Mouse (Mus musculus): ENCODE measurements around the gene Ipo5.
A peak's percentile ranks its signal among the peaks of the same experiment; 100 is the strongest.

Ipo5 gene

GRCm38 (mm10) chr14:120910733-120911324, at the start of gene Ipo5:
Ipo5 (plus strand) TSS chr14:120911224.
- DNase-seq (ENCODE audit: low read depth, low spot score) = peak; percentile 95

- DNase-seq (ENCODE audit: low read depth, low spot score) = no peak
Observed at GRCm38 (mm10) chr14:120863205-120863604, 47.8 kb upstream of the Ipo5 start.

DNA sequence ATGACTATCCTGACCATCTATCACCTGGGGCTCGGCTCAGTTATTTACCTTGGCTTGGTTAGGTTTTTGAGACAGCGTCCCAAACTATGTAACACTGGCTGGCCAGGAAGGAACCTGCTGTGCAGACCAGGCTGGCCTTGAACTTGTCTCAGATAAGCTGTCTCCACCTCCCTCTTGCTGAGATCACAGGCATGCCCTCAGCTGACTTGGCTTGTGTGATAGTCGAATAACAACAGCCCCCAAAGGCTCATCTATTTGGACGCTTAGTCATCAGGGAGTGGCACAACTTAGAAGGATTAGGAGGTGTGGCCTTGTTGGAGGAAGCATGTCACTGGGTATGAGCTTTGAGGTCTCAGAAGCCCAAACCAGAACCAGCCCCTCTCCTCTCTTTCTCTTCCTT, 46.1 kb upstream of the Ipo5 start:
- DNase-seq (ENCODE audit: low read depth, low spot score) = no peak

DNA sequence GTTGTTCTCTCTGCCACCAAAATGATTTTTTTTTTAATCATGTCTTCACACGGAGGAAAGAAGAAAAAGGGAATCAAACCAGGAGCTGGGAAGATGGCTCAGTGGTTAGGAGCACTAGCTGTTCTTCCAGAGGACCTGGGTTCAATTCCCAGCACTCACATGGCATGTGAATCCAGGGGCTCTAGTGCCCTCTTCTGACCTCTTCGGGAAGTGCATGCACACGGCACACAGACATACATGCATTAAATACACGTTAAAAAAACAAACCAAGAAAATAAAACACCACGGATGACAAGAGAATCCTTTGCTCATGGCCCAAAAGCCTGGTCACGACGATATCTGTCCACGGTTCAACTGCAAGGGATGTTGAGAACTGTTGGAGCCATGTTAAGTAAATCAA, 44.5 kb upstream of the Ipo5 start:
- no peak for DNase-seq (ENCODE audit: low read depth, low spot score)

DNA sequence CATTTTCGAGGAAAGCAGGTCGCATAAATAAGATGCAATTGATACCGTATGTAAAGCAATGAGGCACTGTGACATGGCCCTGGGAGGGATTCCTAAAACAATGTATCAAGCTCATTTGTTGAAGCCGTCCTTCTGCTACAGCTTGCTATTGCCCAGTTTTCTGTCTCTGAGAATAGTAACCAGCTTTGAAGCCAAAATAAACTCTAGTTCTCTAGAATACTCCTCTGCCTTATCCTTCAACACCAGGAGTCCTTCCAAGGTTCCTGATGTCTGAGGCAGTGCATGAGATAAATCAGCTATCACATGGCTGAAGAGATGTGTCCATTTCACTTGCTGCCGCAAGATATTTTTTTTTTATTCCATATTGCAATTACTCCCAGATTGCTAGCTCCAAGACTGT, 43.9 kb upstream of the Ipo5 start:
- DNase-seq (ENCODE audit: low read depth, low spot score) = no peak

- DNase-seq (ENCODE audit: low read depth, low spot score) = no peak
Observed at GRCm38 (mm10) chr14:120868494-120868893, 42.5 kb upstream of the Ipo5 start.

DNA sequence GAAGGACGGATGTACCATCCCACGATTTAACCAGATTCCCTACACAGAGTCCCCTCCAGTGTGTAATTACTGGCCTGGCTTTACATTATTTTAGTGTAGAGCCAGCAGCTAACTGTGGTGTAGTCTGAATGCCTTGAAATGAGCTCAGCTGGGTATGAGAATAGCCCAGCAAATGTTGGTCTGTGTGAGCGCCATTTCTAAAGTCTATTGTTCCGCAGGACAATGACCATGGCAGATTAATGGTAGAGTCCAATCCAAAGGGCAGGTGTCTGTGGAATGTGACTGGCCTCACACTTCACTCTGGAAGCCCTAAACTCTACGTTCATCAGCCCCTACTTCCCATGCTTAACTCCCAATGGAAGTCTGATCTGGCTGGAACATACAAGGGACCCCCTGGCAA, 40.3 kb upstream of the Ipo5 start:
- DNase-seq (ENCODE audit: low read depth, low spot score) = no peak

- no peak for DNase-seq (ENCODE audit: low read depth, low spot score)
Observed at GRCm38 (mm10) chr14:120874397-120874796, 36.6 kb upstream of the Ipo5 start.

DNA sequence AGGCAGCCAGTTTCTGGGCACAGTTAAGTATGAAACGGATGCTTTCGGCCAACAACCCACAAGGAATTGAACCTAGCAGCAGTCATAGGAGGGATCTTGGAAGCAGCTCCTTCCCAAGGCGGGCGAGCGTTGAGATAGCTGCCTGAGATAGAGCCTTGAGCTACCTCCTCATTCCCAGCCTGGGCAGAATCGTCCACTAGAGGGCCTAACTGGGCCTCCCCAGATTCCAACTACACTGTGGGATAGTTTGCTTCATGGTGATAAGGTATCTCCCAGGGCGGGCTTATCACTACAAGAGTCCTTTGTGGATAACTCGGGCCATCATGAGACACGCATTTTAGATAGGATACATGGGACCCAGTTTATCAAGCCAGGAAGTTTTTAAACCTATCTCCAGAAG, 35.9 kb upstream of the Ipo5 start:
- no peak for DNase-seq (ENCODE audit: low read depth, low spot score)

DNA sequence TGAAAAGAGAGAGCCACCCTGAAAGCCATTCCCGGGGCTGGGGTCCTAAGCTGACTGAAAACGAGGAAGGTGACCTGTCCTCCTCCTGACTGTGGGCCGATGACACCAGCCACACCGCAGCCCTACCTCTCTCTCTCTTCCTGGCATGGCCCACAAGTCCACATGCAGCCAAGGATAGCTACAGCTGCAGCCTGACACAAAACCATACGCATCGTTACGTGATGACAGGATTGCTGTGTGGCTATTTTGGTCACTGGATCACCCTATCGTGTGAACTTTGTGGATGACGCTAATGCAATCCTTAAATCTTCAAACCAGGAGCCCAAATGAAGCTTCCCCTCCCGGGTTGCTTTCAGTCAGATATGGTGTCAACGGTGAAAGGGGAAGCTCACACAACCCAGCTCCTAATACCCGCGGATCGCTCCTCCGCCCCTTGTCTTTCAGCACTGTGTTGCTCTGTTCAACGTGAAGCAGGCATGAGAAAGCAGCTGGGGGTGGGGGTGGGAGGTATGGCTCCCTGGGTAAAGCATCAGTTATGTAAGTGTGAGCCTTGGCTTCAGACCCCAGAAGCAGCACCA, 35.1 kb upstream of the Ipo5 start:
- DNase-seq (ENCODE audit: low read depth, low spot score) = no peak

DNA sequence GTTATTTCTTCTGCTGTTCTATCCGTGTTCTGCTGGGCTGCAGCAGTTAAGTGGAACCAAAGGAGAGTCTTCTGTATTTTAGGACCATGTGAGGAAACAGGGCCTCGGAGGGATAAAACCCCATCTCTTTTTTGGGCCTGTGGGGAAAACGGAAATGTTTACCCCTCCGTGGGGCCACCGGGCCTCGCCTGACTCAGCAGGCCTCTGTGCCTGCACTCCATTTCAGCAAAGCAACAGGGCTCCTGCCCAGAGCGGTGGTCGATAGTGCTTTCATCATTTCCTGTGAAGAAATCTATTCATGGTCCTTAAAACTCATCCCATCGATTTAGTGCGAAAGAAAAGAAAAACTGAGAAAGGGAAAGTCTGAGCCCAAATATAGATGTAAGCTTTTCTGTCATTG, 33.9 kb upstream of the Ipo5 start:
- no peak for DNase-seq (ENCODE audit: low read depth, low spot score)

GRCm38 (mm10) chr14:120879026-120879425, 32.0 kb upstream of the Ipo5 start:
- DNase-seq (ENCODE audit: low read depth, low spot score) = no peak

DNA sequence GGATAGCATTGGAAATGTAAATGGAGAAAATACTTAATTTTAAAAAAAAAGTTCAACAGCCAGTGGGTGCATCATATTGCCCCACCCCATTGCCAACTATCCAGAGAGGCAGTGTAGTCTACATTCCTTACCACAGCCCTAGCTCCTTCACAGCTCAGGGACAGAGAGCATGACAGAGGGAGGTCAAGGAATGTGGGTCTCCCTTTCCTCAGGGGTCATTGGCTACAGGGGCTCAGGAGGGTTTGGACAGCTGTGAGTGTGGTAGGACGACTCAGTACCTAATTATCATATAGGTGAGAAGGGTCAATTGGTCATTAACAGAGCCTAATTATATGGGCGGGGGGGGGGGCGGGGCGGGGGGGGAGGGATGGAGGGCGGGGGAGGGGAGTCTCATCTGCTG, 30.4 kb upstream of the Ipo5 start:
- no peak for DNase-seq (ENCODE audit: low read depth, low spot score)

DNA sequence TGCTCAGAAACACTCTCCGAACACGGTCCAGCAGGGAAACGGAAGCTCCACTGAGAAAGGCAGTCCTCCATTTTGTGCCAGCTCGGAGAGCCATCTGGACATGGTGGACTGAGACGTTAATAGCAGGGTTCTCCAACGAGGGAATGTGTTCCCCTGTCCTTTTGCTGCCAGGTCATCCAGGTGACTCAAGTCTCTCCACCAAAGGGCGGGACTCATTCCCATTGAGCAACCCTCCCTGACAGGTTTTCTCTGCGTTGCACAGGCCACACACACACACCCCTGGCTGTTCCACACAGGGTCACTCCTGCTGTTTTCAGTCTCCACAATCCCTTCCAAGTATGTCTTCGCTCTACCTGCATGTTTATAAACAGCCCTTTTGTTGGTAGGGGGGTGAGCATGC, 30.0 kb upstream of the Ipo5 start:
- no peak for DNase-seq (ENCODE audit: low read depth, low spot score)

DNA sequence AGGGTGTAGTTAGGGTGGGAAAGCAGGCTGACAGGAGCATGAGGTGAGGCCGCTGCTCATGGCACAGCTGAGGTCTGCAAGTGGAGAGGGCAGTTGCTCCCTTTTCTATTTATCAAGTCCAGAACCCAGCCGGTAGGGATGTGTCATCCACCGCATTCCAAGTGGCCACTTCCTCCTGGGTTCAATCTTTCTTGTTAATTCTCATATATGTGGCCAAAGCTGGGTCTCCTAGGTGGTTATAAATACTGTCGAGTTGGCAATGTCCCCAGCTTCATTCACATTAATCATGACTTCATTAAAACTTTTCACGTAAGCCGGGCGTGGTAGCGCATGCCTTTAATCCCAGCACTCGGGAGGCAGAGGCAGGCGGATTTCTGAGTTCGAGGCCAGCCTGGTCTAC, 22.3 kb upstream of the Ipo5 start:
- DNase-seq (ENCODE audit: low read depth, low spot score) = no peak

- no peak for DNase-seq (ENCODE audit: low read depth, low spot score)
Observed at GRCm38 (mm10) chr14:120892369-120892768, 18.7 kb upstream of the Ipo5 start.

DNA sequence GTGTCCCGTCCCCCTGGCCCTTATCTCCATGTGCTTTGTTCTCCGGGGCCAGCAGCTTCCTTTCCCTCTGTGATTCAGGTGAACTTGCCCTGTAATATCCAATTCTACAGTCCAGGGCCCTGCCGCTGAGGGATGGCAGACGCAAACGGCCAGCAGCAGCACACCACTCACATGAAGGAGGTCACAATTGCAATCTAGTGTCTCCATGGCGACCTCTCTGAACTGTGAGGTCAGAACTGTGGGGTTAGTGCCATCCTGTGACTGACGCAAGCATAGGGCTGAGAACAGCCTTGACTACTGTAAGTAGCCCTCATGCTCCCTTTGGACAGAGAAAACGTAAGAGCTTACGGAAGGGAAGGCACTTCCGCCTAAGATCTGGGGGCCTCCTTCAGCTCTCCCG, 14.4 kb upstream of the Ipo5 start:
- no peak for DNase-seq (ENCODE audit: low read depth, low spot score)

GRCm38 (mm10) chr14:120898876-120899275, 12.1 kb upstream of the Ipo5 start:
- no peak for DNase-seq (ENCODE audit: low read depth, low spot score)

- no peak for DNase-seq (ENCODE audit: low read depth, low spot score)
Observed at GRCm38 (mm10) chr14:120909396-120909795, 1.6 kb upstream of the Ipo5 start.

- no peak for DNase-seq (ENCODE audit: low read depth, low spot score)
Observed at GRCm38 (mm10) chr14:120910320-120910719, 704 bp upstream of the Ipo5 start.

DNA sequence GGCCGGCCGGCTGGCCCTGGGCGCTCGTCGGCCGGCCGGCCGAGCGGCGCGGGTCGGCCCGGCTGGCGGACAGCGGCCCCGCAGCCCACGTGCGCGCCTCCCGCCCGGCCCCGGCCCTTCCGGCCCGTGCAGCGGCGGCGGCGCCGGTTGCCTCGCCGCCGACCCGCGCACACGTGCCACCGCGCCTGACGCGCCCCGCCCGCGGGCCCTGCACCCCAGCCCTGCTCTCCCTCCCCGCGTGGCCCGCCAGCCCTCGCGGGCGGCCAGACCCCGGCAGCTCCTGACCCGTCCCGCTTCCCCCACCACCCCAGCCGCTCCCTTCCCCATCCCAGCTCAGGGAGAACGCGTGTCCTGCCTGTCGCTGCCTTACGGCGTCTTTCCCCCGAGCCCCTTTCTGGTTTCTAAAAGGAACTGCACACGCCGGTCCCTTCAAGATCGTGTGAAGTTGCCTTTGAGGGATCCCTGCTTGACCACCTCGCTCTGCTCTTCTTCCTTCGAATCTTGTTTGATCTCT, 421 bp downstream of the Ipo5 start:
- peak; percentile 16 for DNase-seq (ENCODE audit: low read depth, low spot score)

DNA sequence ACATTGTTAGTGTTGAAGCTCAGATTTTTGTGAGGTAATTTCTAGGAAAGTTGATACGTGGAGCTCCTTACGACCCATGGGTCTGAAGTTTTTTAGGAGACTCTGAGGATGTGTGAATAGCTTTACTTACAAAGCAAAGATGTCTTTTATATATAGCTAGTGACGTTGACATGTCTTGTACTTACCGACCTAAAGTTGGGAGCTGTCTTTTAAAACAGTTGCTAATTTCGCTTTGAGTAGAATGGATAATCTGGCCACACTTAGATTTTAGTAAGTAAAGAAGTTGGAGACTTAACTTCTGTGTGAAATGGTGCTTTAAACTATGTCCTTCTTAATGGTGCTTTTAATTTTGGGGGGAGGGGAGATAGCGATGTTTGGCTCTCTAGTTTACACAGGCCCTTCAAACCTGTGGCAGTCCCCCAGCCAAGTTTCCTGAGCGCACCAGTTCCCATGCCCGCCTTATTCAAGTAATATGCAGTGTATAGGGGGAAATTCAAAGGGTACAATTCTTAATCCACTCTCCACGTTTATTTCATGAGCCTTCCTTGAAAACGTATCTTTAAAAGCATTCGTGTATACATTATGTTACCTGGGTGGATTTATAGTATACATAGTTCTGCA, 1.2 kb downstream of the Ipo5 start:
- DNase-seq (ENCODE audit: low read depth, low spot score) = no peak

DNA sequence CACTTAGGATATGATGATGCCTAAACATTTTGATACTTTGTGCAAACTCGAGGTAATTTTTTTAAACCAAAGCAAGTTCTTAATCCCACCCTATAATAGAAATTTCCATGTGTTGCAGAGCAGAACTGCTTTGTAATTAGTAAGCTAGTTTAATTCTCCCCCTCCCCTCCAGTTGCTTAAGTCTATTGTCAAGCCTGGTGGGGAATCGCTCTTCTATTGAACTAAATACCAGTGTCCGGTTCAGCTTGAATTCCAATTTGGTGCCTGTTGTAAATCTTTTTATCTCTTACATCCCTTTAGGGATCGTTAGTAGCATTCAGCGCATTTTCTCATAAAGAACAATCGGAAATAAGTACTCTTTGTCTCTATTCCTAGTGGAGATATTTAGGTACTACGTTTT, 1.9 kb downstream of the Ipo5 start:
- DNase-seq (ENCODE audit: low read depth, low spot score) = no peak
